Mouse (Mus musculus) forebrain, embryonic 10.5 days (tissue): ENCODE data around the gene Exo5. TPM values are rescaled to one million over a fixed set of nuclear protein-coding genes. Genes with fewer than 3 reads are reported as not detected.

Source experiments
- DNase-seq: peaks from one replicate; pipeline ENCODE4 v3.0.0-alpha.2; 2017; ENCODE audit warnings: low spot score; ENCODE audit errors: extremely low spot score
- H3K27ac ChIP-seq: fragments of 300-500 bp; sonication (generic); 2 replicates; pipeline ENCODE4 v1.5.1; 2016; ENCODE audit warnings: mild to moderate bottlenecking
- H3K27me3 ChIP-seq: fragments of 300-500 bp; sonication (generic); 2 replicates; pipeline ENCODE4 v1.6.1; 2016; ENCODE audit warnings: mild to moderate bottlenecking; ENCODE audit not compliant: poor library complexity, severe bottlenecking
- H3K36me3 ChIP-seq: fragments of 300-500 bp; sonication (generic); replicated peaks from 2 replicates; pipeline ENCODE4 v1.6.1; 2016; ENCODE audit warnings: mild to moderate bottlenecking, moderate library complexity
- H3K4me1 ChIP-seq: fragments of 300-500 bp; sonication (generic); 2 replicates; pipeline ENCODE4 v1.6.1; 2016
- H3K4me3 ChIP-seq: fragments of 300-500 bp; sonication (generic); 2 replicates; pipeline ENCODE4 v1.5.1; 2016; ENCODE audit warnings: mild to moderate bottlenecking, moderate library complexity
- H3K9me3 ChIP-seq: fragments of 300-500 bp; sonication (generic); 2 replicates; pipeline ENCODE4 v1.6.1; 2016; ENCODE audit warnings: mild to moderate bottlenecking, moderate library complexity
- WGBS: fragments of 180-500 bp; shearing (Covaris S2); methylation state at CpG from one replicate; pipeline ENCODE4 v1.1.7; 2016; 5-methylcytosine and 5-hydroxymethylcytosine counted together
- microRNA-seq: library from miRNA; unstranded; fragments of <30 nt; microRNA quantifications from one replicate; pipeline ENCODE4, GENCODE M21; 2017
- polyA plus RNA-seq: library from polyadenylated mRNA; unstranded; fragments of >200 nt; fragmentation: Nextera tagmentation; extraction: Ambion mirVana; gene quantifications from 2 replicates; pipeline ENCODE4 v1.2.1, GENCODE M21; 2016

Gene Exo5
- polyA plus RNA-seq, 1 experiment from 2014 or later = 36.2 TPM

- Histone ChIP-seq H3K9me3 (no peaks in the 10 kb centered on the region), H3K36me3 (no peaks in the 10 kb centered on the region), H3K4me3 (no peak overlapping the region), H3K27ac (no peak overlapping the region), H3K4me1 (peaks cover 32% of the 10 kb centered on the region), H3K27me3 (no peaks in the 10 kb centered on the region)
- DNase-seq = no peak
- WGBS = 67% methylated on average over 6 of the region's 6 CpGs
Observed at GRCm38 (mm10) chr4:120880731-120881432, 43.9 kb downstream of the Exo5 start.

DNA sequence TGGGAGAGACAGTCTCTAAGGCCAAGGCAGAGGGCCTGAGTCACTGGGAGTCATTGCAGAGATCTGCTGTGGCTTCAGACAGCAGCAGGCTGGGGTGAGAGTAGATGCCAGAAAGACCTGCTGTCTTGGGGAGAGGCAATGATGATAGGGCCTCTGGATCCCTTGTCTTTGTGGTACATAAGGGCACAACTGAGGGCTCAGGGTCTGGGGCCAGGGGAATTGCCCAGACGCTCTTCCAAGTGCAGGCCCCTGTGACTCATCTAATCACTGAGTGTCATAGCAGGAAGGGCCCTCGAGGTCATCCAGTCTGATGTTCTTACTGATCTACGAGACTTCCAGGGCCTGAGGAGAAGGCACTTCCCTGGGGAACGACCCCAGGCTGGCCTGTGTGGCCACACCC lies 45.4 kb downstream of the Exo5 start:
- Histone ChIP-seq H3K36me3 (no peaks in the 10 kb centered on the region), H3K27ac (no peak overlapping the region), H3K9me3 (no peaks in the 10 kb centered on the region), H3K4me1 (peaks cover 22% of the 10 kb centered on the region), H3K4me3 (no peak overlapping the region), H3K27me3 (no peaks in the 10 kb centered on the region)
- 68% methylated on average over 4 of the region's 4 CpGs for WGBS
- DNase-seq = no peak

- no peaks in the 10 kb centered on the region for H3K27me3 ChIP-seq
- 78% methylated on average over 3 of the region's 3 CpGs for WGBS
Observed at GRCm38 (mm10) chr4:120878728-120879127, 46.1 kb downstream of the Exo5 start.

DNA sequence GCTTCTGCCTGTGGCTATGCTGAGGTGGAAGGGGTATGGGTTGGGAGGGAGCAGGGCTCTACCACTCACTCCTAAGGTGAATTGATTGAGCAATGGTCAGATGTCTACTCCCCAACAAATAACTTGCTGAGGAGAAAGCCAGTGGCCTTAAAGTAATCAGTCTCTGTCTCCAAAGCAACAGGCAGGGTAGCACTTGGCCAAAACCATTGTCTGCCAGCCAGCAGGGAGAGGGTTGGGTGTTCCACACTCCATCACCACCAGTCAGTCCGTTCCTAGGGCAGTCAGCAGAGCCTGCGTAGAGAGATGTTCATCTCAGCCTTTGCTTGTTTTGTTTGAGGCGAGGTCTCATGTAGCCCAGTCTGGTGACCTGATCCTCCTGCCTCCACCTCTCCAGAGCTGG lies 48.9 kb downstream of the Exo5 start:
- Histone ChIP-seq H3K36me3 (no peaks in the 10 kb centered on the region), H3K27me3 (no peaks in the 10 kb centered on the region), H3K4me3 (no peak overlapping the region), H3K27ac (no peak overlapping the region), H3K9me3 (no peaks in the 10 kb centered on the region), H3K4me1 (no peaks in the 10 kb centered on the region)
- WGBS = 75% methylated on average over 3 of the region's 3 CpGs
- no peak for DNase-seq

More at GRCm38 (mm10) chr4:120878728-120879127, 46.1 kb downstream of the Exo5 start:
- Histone ChIP-seq H3K4me1 (peaks cover 22% of the 10 kb centered on the region), H3K9me3 (no peaks in the 10 kb centered on the region), H3K27ac (no peak overlapping the region), H3K4me3 (no peak overlapping the region), H3K36me3 (no peaks in the 10 kb centered on the region)
- no peak for DNase-seq

Small RNA genes lying within 50 kb of the gene (microRNA-seq; reads per million reads assigned to microRNA genes)
- gene Mir7015 = not detected

Other genes starting within 250 kb of the Exo5 start
- gene Kcnq4, start 176.4 kb downstream of the Exo5 start, polyA plus RNA-seq = 1.5 and 1.8 TPM in 2 replicates
- 128 and 131 TPM in 2 replicates for gene Nfyc, start 93.4 kb downstream of the Exo5 start, polyA plus RNA-seq
- 3.1 and 3.8 TPM in 2 replicates for gene Rims3, start 70.2 kb downstream of the Exo5 start, polyA plus RNA-seq
- 9.9 and 10.5 TPM in 2 replicates for gene Zfp69, start 26.7 kb upstream of the Exo5 start, polyA plus RNA-seq
- 11.3 and 13.5 TPM in 2 replicates for gene Smap2, start 92.2 kb upstream of the Exo5 start, polyA plus RNA-seq
- 1.4 and 1.5 TPM in 2 replicates for gene Col9a2, start 114.4 kb upstream of the Exo5 start, polyA plus RNA-seq
- 31.5 and 33.8 TPM in 2 replicates for gene Zmpste24, start 173.2 kb upstream of the Exo5 start, polyA plus RNA-seq
- not detected in 2 replicates for gene Tmco2, start 184.2 kb upstream of the Exo5 start, polyA plus RNA-seq